Mouse (Mus musculus) frontal cortex, postnatal 25 days (tissue): ENCODE results near the gene Dynlrb2.

Experiments
- DNase-seq, 2 experiments: peaks; one replicate each; pipeline ENCODE4 v3.0.0; 2022; ENCODE audit warnings: low spot score in 2 of 2

The Dynlrb2 gene

DNA sequence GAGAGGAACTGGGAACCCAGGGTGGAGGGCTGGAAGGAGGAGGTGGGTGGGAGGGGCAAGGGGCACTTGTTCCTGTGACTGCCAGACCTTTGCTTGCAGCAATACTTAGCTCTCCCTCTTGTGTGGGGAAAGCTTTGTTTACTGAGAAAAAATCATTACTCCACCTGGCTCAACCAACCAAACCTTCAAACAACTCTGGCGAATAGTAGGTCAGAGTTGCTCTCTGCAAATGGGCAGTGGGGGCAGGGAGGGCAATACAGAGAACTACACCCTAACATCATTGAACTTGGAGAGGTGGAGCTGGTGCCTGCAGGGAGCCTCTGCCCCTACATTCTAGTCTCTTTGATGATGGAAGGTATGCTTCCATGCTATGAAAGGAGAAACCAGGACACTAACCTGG is 35.4 kb downstream of the Dynlrb2 start:
- no peak for DNase-seq

DNA sequence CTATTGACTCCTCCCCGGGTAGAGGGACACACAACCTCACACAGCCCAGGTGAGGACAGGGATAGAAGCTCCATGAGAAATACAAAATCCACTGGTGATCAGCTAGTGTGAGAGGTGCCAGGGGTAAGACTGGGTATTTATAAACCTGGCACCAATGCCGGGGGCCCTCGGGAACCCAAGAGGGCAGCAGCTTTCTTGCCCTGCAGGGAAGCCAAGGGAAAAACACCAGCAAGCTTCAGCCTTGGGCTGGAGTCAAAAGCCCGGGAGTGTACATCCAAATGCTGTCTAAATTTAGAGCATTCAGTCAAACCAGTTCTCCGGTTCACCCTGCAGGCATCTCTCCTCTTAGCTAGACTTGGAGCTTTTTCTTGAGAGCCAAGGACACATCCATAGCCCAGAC is 38.1 kb downstream of the Dynlrb2 start:
- no peak for DNase-seq

DNA sequence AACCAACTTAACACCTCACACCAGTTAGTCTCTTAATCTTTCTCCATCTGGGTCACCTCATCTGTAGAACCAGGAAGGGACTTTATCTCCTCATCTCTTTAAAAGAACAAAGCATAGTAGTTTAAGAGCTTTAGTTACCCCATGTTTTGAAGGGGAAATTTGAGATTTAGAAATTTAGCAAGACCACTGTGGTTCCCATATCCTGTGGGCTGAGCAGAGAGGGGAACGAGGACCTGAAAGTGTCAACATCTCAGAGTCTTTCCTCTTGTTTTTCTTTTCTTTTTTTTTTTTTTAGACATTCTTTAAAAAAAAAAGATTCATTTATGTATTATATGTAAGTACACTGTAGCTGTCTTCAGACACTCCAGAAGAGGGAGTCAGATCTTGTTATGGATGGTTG is 38.6 kb downstream of the Dynlrb2 start:
- no peak for DNase-seq

GRCm38 (mm10) chr8:116552255-116552654 is 47.5 kb downstream of the Dynlrb2 start:
- peak in 1 of 2 experiments; percentile 14 for DNase-seq

DNA sequence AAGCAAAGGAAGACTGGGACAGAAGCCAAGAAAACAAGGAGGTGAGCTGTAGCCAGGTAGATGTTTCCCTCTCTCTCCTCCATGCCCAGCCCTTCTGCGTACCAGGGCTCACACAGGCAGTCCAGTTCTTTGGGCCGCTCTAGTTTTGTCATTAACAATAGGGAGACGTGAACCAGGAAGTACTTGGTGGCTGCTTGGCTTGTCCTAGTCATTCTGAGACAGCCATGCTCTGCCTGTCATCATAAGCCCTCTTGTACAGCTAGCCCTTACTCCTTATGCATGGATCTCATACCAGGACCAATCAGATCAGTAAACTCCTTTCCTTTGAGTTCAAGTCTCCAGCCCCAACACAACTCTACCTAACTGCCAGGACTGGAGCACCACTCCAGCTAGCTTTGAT is 48.0 kb downstream of the Dynlrb2 start:
- DNase-seq, result no peak
